Mouse (Mus musculus): Measurements from ENCODE around the gene Clasp2.

- TF ChIP-seq POLR2A (IDR thresholded peaks at IDR 0.05; ENCODE audit: insufficient read length, low read depth) (no peak), MYOG (IDR thresholded peaks at IDR 0.05; ENCODE audit: control insufficient read depth in 1 of 3, insufficient read depth in 1 of 3, insufficient read length in 2 of 3, low read depth in 2 of 3) (no peak), TCF12 (IDR thresholded peaks at IDR 0.05; ENCODE audit: insufficient read depth, poor library complexity, severe bottlenecking) (no peak), REST (IDR thresholded peaks at IDR 0.05; ENCODE audit: insufficient read depth, insufficient read length) (no peak), MYOD1 (IDR thresholded peaks at IDR 0.05; ENCODE audit: control insufficient read depth in 1 of 3, insufficient read length in 2 of 3, low read depth in 2 of 3) (no peak), POLR2AphosphoS2 (IDR thresholded peaks at IDR 0.05; ENCODE audit: insufficient read length, low read depth) (no peak), USF1 (IDR thresholded peaks at IDR 0.05; ENCODE audit: low read depth) (no peak)
Measured at GRCm38 (mm10) chr9:113741637-113742137, 414 bp downstream of the Clasp2 start.
